In genomic region chr9:64100442-64100841, GRCm38 (mm10) we compare ENCODE assay signal across 10 mouse cellular contexts. TPM values are rescaled to one million over a fixed set of nuclear protein-coding genes. Genes with fewer than 3 reads are reported as not detected.
DNase-seq lines count a peak whose midpoint lies in the region; ATAC-seq and TF ChIP-seq lines count a peak whose summit lies in the region.
"Had no signal": no experiment of that assay in that cellular context is flagged by ENCODE, and none has a peak within 500 bp of the region (broad histone marks: within the 10 kb centered on the region; RNA-seq: fewer than 3 reads in every experiment).

No protein-coding gene starts in this region.

- H3K27me3 ChIP-seq in E14TG2a.4 (ENCODE audit: insufficient read depth, low read length) = peaks cover 7% of the 10 kb centered on the region; the same call in 1 of the 2 replicates
- no peaks in the 10 kb centered on the region for H3K27me3 ChIP-seq in kidney, postnatal 0 days (ENCODE audit: insufficient read depth, low read length)
- H3K27me3 ChIP-seq: stomach, embryonic 15.5 days had no signal

- peak; percentile 91 for TF ChIP-seq CTCF in E14TG2a.4 (conservative IDR thresholded peaks at IDR 0.05; ENCODE audit: low read length)
- TF ChIP-seq CTCF in gastrocnemius, adult 2 months (IDR thresholded peaks at IDR 0.05) = peak; percentile 95
- peak; percentile 89 for TF ChIP-seq CTCF in kidney, postnatal 0 days (IDR thresholded peaks at IDR 0.05; ENCODE audit: low read depth)

- peak; percentile 74 for DNase-seq in A20 (ENCODE audit: low read depth, low spot score)
- DNase-seq in c-Kit-positive CD71-negative TER-119-negative erythroid progenitor cells, embryonic 14.5 days (ENCODE audit: low read depth) = peak; percentile 69
- DNase-seq in gastrocnemius, adult 2 months = peak; percentile 84
- DNase-seq in kidney, postnatal 0 days (ENCODE audit: low spot score) = peak; percentile 70
- peak; percentile 75 to 78 for DNase-seq in lung, adult 18-20 months
- peak; percentile 36 for DNase-seq in right cerebral cortex, postnatal 25 days
- peak; percentile 58 for DNase-seq in yolk sac, embryonic 10.5 days (ENCODE audit: low spot score)

- H3K4me2 ChIP-seq in kidney, postnatal 0 days (ENCODE audit: low read length) = no peak overlapping the region
- H3K4me2 ChIP-seq: stomach, embryonic 15.5 days had no signal

- no peak overlapping the region for H3K9ac ChIP-seq in kidney, postnatal 0 days (ENCODE audit: low read depth, low read length)
- H3K9ac ChIP-seq: stomach, embryonic 15.5 days had no signal

- 0 out of 2 replicates have a peak overlapping the region, but pooled peaks have one; percentile 39 for H3K4me3 ChIP-seq in E14TG2a.4 (replicated peaks; ENCODE audit: low read length)
- H3K4me3 ChIP-seq in gastrocnemius, adult 2 months = no peak overlapping the region
- no peak overlapping the region for H3K4me3 ChIP-seq in kidney, postnatal 0 days (replicated peaks; ENCODE audit: low read depth, low read length)
- H3K4me3 ChIP-seq: stomach, embryonic 15.5 days had no signal

- no peaks in the 10 kb centered on the region for H3K36me3 ChIP-seq in E14TG2a.4 (ENCODE audit: insufficient read depth, low read length)
- H3K36me3 ChIP-seq in kidney, postnatal 0 days (ENCODE audit: insufficient read depth, low read length) = no peaks in the 10 kb centered on the region
- H3K36me3 ChIP-seq: stomach, embryonic 15.5 days had no signal

- 3% methylated on average over 4 of the region's 4 CpGs for WGBS in kidney, postnatal 0 days

- no peak overlapping the region for H3K27ac ChIP-seq in gastrocnemius, adult 2 months
- H3K27ac ChIP-seq in kidney, postnatal 0 days = no peak overlapping the region
- H3K27ac ChIP-seq: stomach, embryonic 15.5 days had no signal

- no peak for ATAC-seq in kidney, postnatal 0 days (replicated peaks; ENCODE audit: low FRiP score, low read depth)

- intact Hi-C loops in gastrocnemius, adult 2 months (cut with DNase I) = loop anchor here (1.0 kb wide), 1 partner anchor 184 kb away; no protein-coding TSS in a partner anchor

- H3K9me3 ChIP-seq in E14TG2a.4 (ENCODE audit: low read length) = no peaks in the 10 kb centered on the region
- H3K9me3 ChIP-seq in kidney, postnatal 0 days (replicated peaks; ENCODE audit: low read length) = no peaks in the 10 kb centered on the region
- H3K9me3 ChIP-seq: stomach, embryonic 15.5 days had no signal

- H3K4me1 ChIP-seq in E14TG2a.4 (replicated peaks; ENCODE audit: low read depth, low read length) = peaks cover 12% of the 10 kb centered on the region
- H3K4me1 ChIP-seq in kidney, postnatal 0 days (replicated peaks; ENCODE audit: insufficient read depth, low read length) = no peaks in the 10 kb centered on the region; the same call in 1 of the 2 replicates
- H3K4me1 ChIP-seq: stomach, embryonic 15.5 days had no signal

RNA-seq across cellular contexts. Expression of gene Lctl, which starts 16.5 kb away (rescaled TPM):
- total RNA-seq in gastrocnemius, adult 2 months (2021) = under 1 TPM in 1 of 2 experiments, not detected in 1; 0.28 TPM
- polyA plus RNA-seq in kidney, postnatal 0 days (2015; fragmentation: Nextera tagmentation; extraction: Ambion mirVana) = 0.23 and 0.29 TPM in 2 replicates
- polyA plus RNA-seq: heart, embryonic 16.5 days; stomach, embryonic 15.5 days had no signal
